In the genomic region with DNA sequence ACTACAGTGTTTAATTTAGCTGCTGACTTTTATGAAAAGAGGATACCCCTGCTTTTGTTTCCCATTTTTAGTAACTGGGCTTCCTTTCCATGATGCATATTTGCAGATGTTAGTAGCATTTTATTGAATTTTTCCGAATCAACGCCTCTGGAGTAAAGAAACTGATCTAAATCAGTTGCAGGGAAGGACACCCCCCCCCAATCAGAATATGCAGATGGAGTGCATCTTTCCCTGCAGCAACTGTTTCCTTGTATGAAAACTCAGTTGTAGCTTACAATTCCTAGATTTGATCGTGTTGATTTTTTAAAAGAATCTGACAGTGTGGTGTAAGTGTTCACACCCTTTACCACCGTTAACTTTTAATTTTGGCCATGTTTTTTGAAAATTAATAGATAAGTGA, we compare ENCODE assay signal across 11 mouse cellular contexts. TPM values are rescaled to one million over a fixed set of nuclear protein-coding genes. Genes with fewer than 3 reads are reported as not detected.
DNase-seq lines count a peak whose midpoint lies in the region; ATAC-seq and TF ChIP-seq lines count a peak whose summit lies in the region.
"Had no signal": no experiment of that assay in that cellular context is flagged by ENCODE, and none has a peak within 500 bp of the region (broad histone marks: within the 10 kb centered on the region; RNA-seq: fewer than 3 reads in every experiment).

No protein-coding gene starts in this region.

- peak overlapping the region; percentile 96 for H3K27ac ChIP-seq in gastrocnemius, adult 2 months
- H3K27ac ChIP-seq in heart, embryonic 16.5 days (ENCODE audit: low read length) = no peak overlapping the region
- no peak overlapping the region for H3K27ac ChIP-seq in liver, embryonic 16.5 days (ENCODE audit: low read length)

- H3K4me1 ChIP-seq in heart, embryonic 16.5 days (ENCODE audit: control insufficient read depth, insufficient read depth, low read length) = peaks cover 3% of the 10 kb centered on the region
- no peaks in the 10 kb centered on the region for H3K4me1 ChIP-seq in liver, embryonic 16.5 days (ENCODE audit: control insufficient read depth, low read depth, low read length)

- peak overlapping the region; percentile 86 for H3K4me2 ChIP-seq in heart, embryonic 16.5 days (ENCODE audit: low read depth, low read length)
- peak overlapping the region; percentile 88; the same call in 1 of the 2 replicates for H3K4me2 ChIP-seq in liver, embryonic 16.5 days (ENCODE audit: low read depth, low read length)

- no peak for TF ChIP-seq CTCF in gastrocnemius, adult 2 months (IDR thresholded peaks at IDR 0.05)

- no peak for ATAC-seq in heart, embryonic 16.5 days (replicated peaks; ENCODE audit: extremely low read depth, insufficient read depth, low FRiP score)
- ATAC-seq in liver, embryonic 16.5 days (ENCODE audit: low read depth) = no peak

- peak overlapping the region; percentile 94 for H3K9ac ChIP-seq in heart, embryonic 16.5 days (ENCODE audit: low read length)
- H3K9ac ChIP-seq in liver, embryonic 16.5 days (ENCODE audit: low read depth, low read length) = no peak overlapping the region

- WGBS in heart, embryonic 16.5 days = 55% methylated on average over 4 of the region's 4 CpGs
- WGBS in liver, embryonic 16.5 days (ENCODE audit: insufficient replicate concordance) = 51% methylated on average over 4 of the region's 4 CpGs

- no peaks in the 10 kb centered on the region for H3K27me3 ChIP-seq in heart, embryonic 16.5 days (ENCODE audit: control insufficient read depth, insufficient read depth, low read length)
- H3K27me3 ChIP-seq in liver, embryonic 16.5 days (ENCODE audit: control insufficient read depth, insufficient read depth, low read depth, low read length) = no peaks in the 10 kb centered on the region

- no peak for DNase-seq in gastrocnemius, adult 2 months
- DNase-seq in gastrocnemius, postnatal 14 days = no peak
- peak; percentile 6 for DNase-seq in 3T3-L1 (ENCODE audit: low read depth, low spot score)
- DNase-seq in urinary bladder, adult 2 months (ENCODE audit: low spot score) = no peak
- DNase-seq in MN1 (ENCODE audit: low spot score) = no peak
- DNase-seq in ovary, adult 18-20 months (ENCODE audit: low spot score) = no peak
- DNase-seq: left cerebral cortex, postnatal 4 days had no signal

- intact Hi-C loops in gastrocnemius, adult 2 months (cut with DNase I) = loop anchor here (10.0 kb wide), 2 partner anchors 87 to 993 kb away; a partner anchor contains a TSS
- intact Hi-C loops in gastrocnemius, postnatal 14 days (cut with DNase I; ENCODE audit: low total_unique reads) = no loop called here

- no peaks in the 10 kb centered on the region for H3K36me3 ChIP-seq in heart, embryonic 16.5 days (ENCODE audit: control insufficient read depth, insufficient read depth)
- H3K36me3 ChIP-seq in liver, embryonic 16.5 days (ENCODE audit: control insufficient read depth, insufficient read depth) = no peaks in the 10 kb centered on the region

- H3K4me3 ChIP-seq in gastrocnemius, adult 2 months = peak overlapping the region; percentile 100
- H3K4me3 ChIP-seq in heart, embryonic 16.5 days (ENCODE audit: low read length) = peak overlapping the region; percentile 98
- no peak overlapping the region for H3K4me3 ChIP-seq in liver, embryonic 16.5 days (ENCODE audit: low read depth, low read length)

- no peaks in the 10 kb centered on the region for H3K9me3 ChIP-seq in heart, embryonic 16.5 days (replicated peaks; ENCODE audit: control insufficient read depth, low read length)
- no peaks in the 10 kb centered on the region for H3K9me3 ChIP-seq in liver, embryonic 16.5 days (replicated peaks; ENCODE audit: control insufficient read depth, low read length)

RNA-seq across cellular contexts. Expression of a gene that starts 2.0 kb away (rescaled TPM):
- total RNA-seq in gastrocnemius, adult 2 months (2021) = 10 to 100 TPM; 31.5 to 32.3 TPM
- total RNA-seq in gastrocnemius, postnatal 14 days (2021) = 10 to 100 TPM; 26.2 to 26.5 TPM
- polyA plus RNA-seq in heart, embryonic 16.5 days (2015; fragmentation: Nextera tagmentation; extraction: Ambion mirVana) = 14.4 and 14.7 TPM in 2 replicates
- 4.7 and 6.3 TPM in 2 replicates for polyA plus RNA-seq in liver, embryonic 16.5 days (2015; fragmentation: Nextera tagmentation; extraction: Ambion mirVana)
- polyA plus RNA-seq in urinary bladder, adult 2 months (2012; rRNA removed) = 21.0 and 21.7 TPM in 2 replicates

RNA-seq across cellular contexts. Expression of a gene that starts 34.1 kb away (rescaled TPM):
- total RNA-seq in gastrocnemius, adult 2 months (2021) = not detected
- not detected for total RNA-seq in gastrocnemius, postnatal 14 days (2021)
- polyA plus RNA-seq in heart, embryonic 16.5 days (2015; fragmentation: Nextera tagmentation; extraction: Ambion mirVana) = not detected in 2 replicates
- polyA plus RNA-seq in liver, embryonic 16.5 days (2015; fragmentation: Nextera tagmentation; extraction: Ambion mirVana) = not detected in 2 replicates
- not detected in 2 replicates for polyA plus RNA-seq in urinary bladder, adult 2 months (2012; rRNA removed)
- total RNA-seq: adrenal gland, adult 18-20 months; left cerebral cortex, postnatal 4 days had no signal
- polyA plus RNA-seq: frontal cortex, adult 2 months had no signal
